Mouse (Mus musculus) C2C12 (cell line): ENCODE data around the gene Emilin1. TPM values are rescaled to one million over a fixed set of nuclear protein-coding genes. Genes with fewer than 3 reads are reported as not detected.
A peak's percentile ranks its signal among the peaks of the same experiment; 100 is the strongest.

Experiments used
- H3K27me3 ChIP-seq: one replicate; pipeline ENCODE4 v1.6.1; 2011; ENCODE audit not compliant: control insufficient read depth, insufficient read depth, insufficient read length
- H3K36me3 ChIP-seq: one replicate; pipeline ENCODE4 v1.6.1; 2011; ENCODE audit not compliant: control insufficient read depth, insufficient read depth
- H3K4me3 ChIP-seq: one replicate; pipeline ENCODE4 v1.5.1; 2011; ENCODE audit warnings: mild to moderate bottlenecking, control low read depth; ENCODE audit not compliant: poor library complexity, insufficient read depth, severe bottlenecking
- H3K79me2 ChIP-seq: one replicate; pipeline ENCODE4 v1.6.1; 2011; ENCODE audit not compliant: control insufficient read depth, insufficient read depth
- H3K79me3 ChIP-seq: one replicate; pipeline ENCODE4 v1.6.1; 2011; ENCODE audit warnings: low read depth, control low read depth
- H3ac ChIP-seq: one replicate; pipeline ENCODE3; 2011; ENCODE audit warnings: low read depth; ENCODE audit not compliant: control insufficient read depth, insufficient read length
- CEBPB ChIP-seq: IDR thresholded peaks from one replicate; pipeline ENCODE4 v1.6.1; 2011; ENCODE audit warnings: low read depth, mild to moderate bottlenecking, control low read depth, moderate library complexity
- CTCF ChIP-seq: IDR thresholded peaks from one replicate; pipeline ENCODE4 v1.5.1; 2011; ENCODE audit not compliant: control insufficient read depth, insufficient read depth, insufficient read length
- FOSL1 ChIP-seq: IDR thresholded peaks from one replicate; pipeline ENCODE4 v1.8.0; 2011; ENCODE audit warnings: mild to moderate bottlenecking, low read length; ENCODE audit not compliant: poor library complexity, insufficient read depth, severe bottlenecking
- MAX ChIP-seq: IDR thresholded peaks from one replicate; pipeline ENCODE4 v1.6.1; 2011; ENCODE audit warnings: mild to moderate bottlenecking, control low read depth
- MYOD1 ChIP-seq: IDR thresholded peaks from one replicate; pipeline ENCODE4 v1.6.1; 2011; ENCODE audit warnings: low read depth; ENCODE audit not compliant: control insufficient read depth, insufficient read length
- MYOG ChIP-seq: IDR thresholded peaks from one replicate; pipeline ENCODE4 v1.6.1; 2011; ENCODE audit not compliant: control insufficient read depth, insufficient read length; ENCODE audit errors: extremely low read depth
- USF1 ChIP-seq: IDR thresholded peaks from one replicate; pipeline ENCODE4 v1.6.1; 2011; ENCODE audit warnings: low read depth, mild to moderate bottlenecking, control low read depth, moderate library complexity
- polyA plus RNA-seq: library from polyadenylated mRNA; unstranded; fragments of >200 nt; fragmentation: generic; extraction: Trizol; gene quantifications from one replicate; pipeline ENCODE4 v1.2.1, GENCODE M21; 2012; ENCODE audit warnings: missing spikeins

Gene Emilin1
- polyA plus RNA-seq, 1 experiment, result 9.9 TPM

DNA sequence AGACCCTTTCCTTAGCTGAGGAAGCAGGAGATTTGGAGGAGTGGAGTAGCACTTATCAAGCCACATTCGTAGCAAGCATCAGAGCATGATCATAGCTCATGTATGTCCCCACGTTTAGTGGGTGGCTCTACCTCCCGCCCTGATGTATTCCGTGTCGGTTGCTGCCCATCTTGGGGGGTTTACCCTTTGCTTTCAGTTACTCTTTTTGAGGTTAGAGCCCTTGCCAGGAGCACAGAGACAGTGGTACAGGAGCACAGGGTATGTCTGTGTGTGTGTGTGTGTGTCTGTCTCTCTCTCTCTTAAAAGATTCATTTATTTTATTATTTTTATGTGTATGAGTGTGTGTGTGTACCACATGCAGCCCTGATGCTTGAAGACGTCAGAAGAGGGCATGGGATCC lies 9.9 kb downstream of the Emilin1 start:
- Histone ChIP-seq H3ac (no peak overlapping the region), H3K79me2 (no peaks in the 10 kb centered on the region), H3K36me3 (no peaks in the 10 kb centered on the region), H3K79me3 (no peaks in the 10 kb centered on the region), H3K4me3 (no peak overlapping the region), H3K27me3 (no peaks in the 10 kb centered on the region)
- TF ChIP-seq MYOD1 (no peak), MYOG (no peak), FOSL1 (no peak), CTCF (no peak), CEBPB (no peak), USF1 (no peak), MAX (no peak)

DNA sequence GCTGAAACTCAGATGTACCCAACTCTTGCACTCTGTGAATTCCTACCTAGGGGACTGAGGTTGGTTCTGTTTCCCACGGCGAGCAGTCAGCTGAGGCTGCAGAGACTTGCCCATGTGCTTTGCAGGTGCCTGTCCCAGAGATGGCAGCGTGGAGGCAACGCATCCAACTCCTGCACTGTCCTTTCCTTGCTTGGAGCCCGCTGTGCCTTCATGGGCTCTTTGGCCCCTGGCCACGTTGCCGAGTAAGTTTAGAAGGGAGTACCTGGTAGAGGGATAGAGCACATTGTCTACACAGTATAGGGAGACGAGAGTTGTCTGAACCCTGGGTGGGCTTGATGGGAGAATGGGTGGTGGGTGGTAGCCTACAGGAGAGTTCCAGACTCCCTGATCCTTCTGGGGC lies 11.4 kb downstream of the Emilin1 start:
- Histone ChIP-seq H3K27me3 (no peaks in the 10 kb centered on the region), H3K36me3 (no peaks in the 10 kb centered on the region), H3K79me3 (no peaks in the 10 kb centered on the region), H3K4me3 (no peak overlapping the region), H3K79me2 (no peaks in the 10 kb centered on the region), H3ac (no peak overlapping the region)
- TF ChIP-seq MYOG (no peak), CTCF (no peak), FOSL1 (no peak), USF1 (no peak), MYOD1 (no peak), CEBPB (no peak), MAX (no peak)

DNA sequence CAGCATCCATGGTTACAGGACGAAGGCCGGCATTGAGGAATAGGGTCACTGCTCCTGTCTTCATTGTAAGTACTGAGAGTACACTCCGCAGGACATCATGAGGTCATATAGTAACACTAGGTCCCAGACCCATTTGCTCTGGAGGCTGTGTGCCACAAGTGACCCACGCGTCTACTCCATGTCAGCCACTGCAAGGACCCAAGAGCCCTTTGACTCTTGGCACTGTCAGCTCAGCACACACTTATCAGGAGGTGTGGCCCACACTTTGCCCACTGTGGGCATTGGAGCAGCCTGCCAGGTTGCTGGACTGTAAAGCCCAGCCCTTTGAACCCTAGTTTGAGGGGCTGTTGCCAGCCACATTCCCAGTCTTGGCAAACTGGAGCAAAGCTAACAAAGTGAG lies 12.0 kb downstream of the Emilin1 start:
- no peaks in the 10 kb centered on the region for H3K79me3 ChIP-seq
- no peak overlapping the region for H3ac ChIP-seq
- H3K36me3 ChIP-seq, result no peaks in the 10 kb centered on the region
- H3K27me3 ChIP-seq, result no peaks in the 10 kb centered on the region
- H3K4me3 ChIP-seq, result no peak overlapping the region
- TF ChIP-seq MYOG, result no peak
- TF ChIP-seq MAX, result no peak
- no peak for TF ChIP-seq CTCF
- no peak for TF ChIP-seq USF1
- TF ChIP-seq MYOD1, result no peak
- TF ChIP-seq FOSL1, result no peak
- TF ChIP-seq CEBPB, result no peak
- no peaks in the 10 kb centered on the region for H3K79me2 ChIP-seq

DNA sequence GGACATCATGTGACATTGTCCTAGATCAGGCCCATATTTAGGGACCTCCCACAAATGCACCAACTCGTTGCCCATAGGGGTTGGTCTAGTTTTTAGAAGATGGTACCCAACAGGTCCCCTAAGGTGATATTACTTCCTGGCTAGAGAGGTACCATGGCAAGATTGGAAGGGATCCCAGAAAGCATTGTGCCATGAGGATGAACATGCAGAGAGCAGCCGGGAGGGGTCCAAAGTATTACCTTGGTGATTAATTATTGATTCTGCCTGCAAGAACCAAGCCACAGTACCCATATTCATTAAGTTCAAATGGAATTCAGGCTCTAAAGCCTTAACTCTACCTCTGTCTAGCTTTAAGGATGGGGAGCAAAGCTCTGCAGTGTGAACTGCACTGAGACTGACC lies 12.9 kb downstream of the Emilin1 start:
- Histone ChIP-seq H3K79me2 (no peaks in the 10 kb centered on the region), H3K36me3 (no peaks in the 10 kb centered on the region), H3K4me3 (no peak overlapping the region), H3K79me3 (no peaks in the 10 kb centered on the region), H3ac (no peak overlapping the region), H3K27me3 (no peaks in the 10 kb centered on the region)
- TF ChIP-seq USF1 (no peak), CEBPB (no peak), CTCF (no peak), MAX (no peak), MYOD1 (no peak), MYOG (no peak), FOSL1 (no peak)

DNA sequence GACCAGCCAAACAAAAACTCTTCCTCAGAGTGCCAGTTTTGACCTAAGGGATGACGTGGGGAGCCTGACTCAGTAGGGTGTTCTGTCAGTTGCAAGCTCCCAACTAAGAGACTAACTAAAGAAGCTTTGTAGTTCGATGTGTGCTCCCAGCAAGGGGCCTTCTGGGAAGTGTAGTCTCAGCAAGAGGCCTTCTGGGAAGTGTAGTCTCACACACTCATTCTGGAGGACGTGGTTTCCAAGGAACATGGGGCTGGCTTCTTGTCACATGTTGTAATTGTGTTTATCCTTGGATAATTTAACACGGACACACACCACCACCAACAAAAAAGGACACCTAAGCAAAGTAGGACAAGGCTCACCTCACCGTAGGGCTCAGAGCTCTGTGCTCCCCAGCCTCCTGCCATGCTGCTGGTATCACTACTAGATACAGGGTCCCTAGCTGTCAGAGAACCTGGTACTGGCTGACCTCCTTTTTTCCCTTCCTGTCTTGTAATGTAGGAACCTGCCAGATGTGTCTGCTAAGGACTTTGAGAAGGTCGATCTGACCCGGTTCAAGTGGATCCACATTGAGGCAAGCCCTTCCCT lies 14.8 kb downstream of the Emilin1 start:
- Histone ChIP-seq H3K27me3 (no peaks in the 10 kb centered on the region), H3ac (no peak overlapping the region), H3K36me3 (no peaks in the 10 kb centered on the region), H3K79me2 (no peaks in the 10 kb centered on the region), H3K79me3 (no peaks in the 10 kb centered on the region), H3K4me3 (no peak overlapping the region)
- no peak for TF ChIP-seq CTCF
- no peak for TF ChIP-seq MYOG
- no peak for TF ChIP-seq FOSL1
- TF ChIP-seq CEBPB, result no peak

DNA sequence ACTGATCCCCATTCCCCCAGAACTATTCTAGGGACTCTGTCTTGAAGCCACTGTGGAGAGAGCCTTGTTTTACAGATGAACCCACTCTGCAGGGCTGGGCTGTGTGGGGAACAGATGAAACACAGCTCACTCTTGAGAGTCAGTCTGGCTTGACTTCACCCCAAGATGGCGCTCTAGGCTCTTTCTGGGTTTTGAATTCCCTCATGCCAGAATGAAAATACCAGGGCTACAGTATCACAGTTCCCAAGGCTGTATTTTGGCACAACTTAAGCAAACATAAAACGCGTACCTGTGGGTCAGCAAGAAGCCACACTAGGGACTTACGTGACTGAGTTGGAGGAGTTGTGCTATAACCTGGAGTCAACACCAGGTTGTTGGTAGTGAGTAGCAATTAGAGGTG lies 16.9 kb downstream of the Emilin1 start:
- Histone ChIP-seq H3K79me3 (no peaks in the 10 kb centered on the region), H3K4me3 (no peak overlapping the region), H3K27me3 (no peaks in the 10 kb centered on the region), H3ac (no peak overlapping the region), H3K79me2 (no peaks in the 10 kb centered on the region), H3K36me3 (no peaks in the 10 kb centered on the region)
- TF ChIP-seq CTCF (peak; percentile 58), FOSL1 (no peak), USF1 (no peak)
